Mouse (Mus musculus): ENCODE results near the gene Rab31.

DNA sequence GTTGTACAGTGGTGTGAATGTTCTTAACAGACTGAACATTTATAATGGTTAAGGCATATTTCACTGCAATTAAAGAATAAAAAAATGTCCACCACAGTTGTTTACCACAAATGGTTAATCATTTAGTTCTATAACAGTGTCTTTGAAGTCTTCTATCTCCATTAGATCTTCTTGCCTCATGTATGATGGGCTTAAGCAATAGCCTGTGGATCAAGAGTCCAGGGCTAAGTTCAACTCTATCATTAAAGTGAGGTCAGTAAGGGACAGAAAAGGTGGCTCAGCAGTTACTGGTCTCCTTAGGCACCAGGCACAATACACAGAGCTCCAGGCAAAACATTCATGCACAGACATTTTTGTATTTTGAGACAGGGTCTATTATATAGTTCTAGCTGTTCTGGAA lies 149.4 kb downstream of the Rab31 start:
- TF ChIP-seq POLR2A (IDR thresholded peaks at IDR 0.05; ENCODE audit: control insufficient read depth, extremely low read depth, insufficient read depth, low read length, poor library complexity) (no peak), CTCF (IDR thresholded peaks at IDR 0.05; ENCODE audit: borderline replicate concordance, control insufficient read depth, extremely low read depth, insufficient read depth, low read length, poor library complexity) (no peak)

Data from thymus, adult 2 months (tissue).